ENCODE assay signal across 15 mouse cellular contexts in genomic region chr13:81640881-81641280, GRCm38 (mm10). TPM values are rescaled to one million over a fixed set of nuclear protein-coding genes. Genes with fewer than 3 reads are reported as not detected.
DNase-seq lines count a peak whose midpoint lies in the region; ATAC-seq and TF ChIP-seq lines count a peak whose summit lies in the region.
"Had no signal": no experiment of that assay in that cellular context is flagged by ENCODE, and none has a peak within 500 bp of the region (broad histone marks: within the 10 kb centered on the region; RNA-seq: fewer than 3 reads in every experiment).

No protein-coding gene starts in this region.

- DNase-seq in midbrain, embryonic 10.5 days (ENCODE audit: low spot score): no peak
- no peak for DNase-seq in midbrain, postnatal 0 days (ENCODE audit: low spot score)
- DNase-seq in forebrain, embryonic 11.5 days (ENCODE audit: low spot score): no peak
- DNase-seq in cerebellum, postnatal 10 days: no peak
- DNase-seq in layer of hippocampus, postnatal 10 days (ENCODE audit: low spot score in 2 of 2): no peak
- DNase-seq in testis, postnatal 14 days (ENCODE audit: low spot score): no peak
- DNase-seq: cerebellum, adult 9-10 months; gastrocnemius, postnatal 36 days; heart, postnatal 14 days; kidney, postnatal 25 days; lung, postnatal 36 days had no signal

- peak overlapping the region; percentile 78 for H3K27ac ChIP-seq in midbrain, embryonic 10.5 days (replicated peaks)
- H3K27ac ChIP-seq in midbrain, postnatal 0 days (ENCODE audit: low read depth, low read length): no peak overlapping the region
- H3K27ac ChIP-seq in forebrain, embryonic 11.5 days (ENCODE audit: low read depth, low read length): peak overlapping the region; percentile 66
- H3K27ac ChIP-seq in midbrain, embryonic 12.5 days (replicated peaks): peak overlapping the region; percentile 75
- H3K27ac ChIP-seq: stomach, postnatal 0 days had no signal

- no peak for ATAC-seq in midbrain, postnatal 0 days (ENCODE audit: low FRiP score)
- peak; percentile 14; the same call in 1 of the 2 replicates for ATAC-seq in forebrain, embryonic 11.5 days (replicated peaks; ENCODE audit: low FRiP score)
- peak; percentile 42 for ATAC-seq in midbrain, embryonic 12.5 days (ENCODE audit: low FRiP score, low read depth)

- H3K4me1 ChIP-seq in midbrain, embryonic 10.5 days: peaks cover 58% of the 10 kb centered on the region
- H3K4me1 ChIP-seq in midbrain, postnatal 0 days (ENCODE audit: insufficient read depth, low read length): no peaks in the 10 kb centered on the region
- H3K4me1 ChIP-seq in forebrain, embryonic 11.5 days (replicated peaks; ENCODE audit: control insufficient read depth, insufficient read depth, low read length): peaks cover 8% of the 10 kb centered on the region
- H3K4me1 ChIP-seq in midbrain, embryonic 12.5 days: peaks cover 18% of the 10 kb centered on the region

- no peaks in the 10 kb centered on the region for H3K9me3 ChIP-seq in midbrain, embryonic 10.5 days (replicated peaks)
- H3K9me3 ChIP-seq in midbrain, postnatal 0 days (ENCODE audit: low read length): no peaks in the 10 kb centered on the region
- no peaks in the 10 kb centered on the region for H3K9me3 ChIP-seq in forebrain, embryonic 11.5 days (ENCODE audit: control insufficient read depth, low read length)
- H3K9me3 ChIP-seq in midbrain, embryonic 12.5 days: no peaks in the 10 kb centered on the region
- H3K9me3 ChIP-seq: G1E; limb, embryonic 12.5 days had no signal

- H3K9ac ChIP-seq in midbrain, postnatal 0 days (replicated peaks; ENCODE audit: low read length, poor library complexity, severe bottlenecking): no peak overlapping the region
- H3K9ac ChIP-seq in forebrain, embryonic 11.5 days (ENCODE audit: low read length): no peak overlapping the region
- no peak overlapping the region for H3K9ac ChIP-seq in midbrain, embryonic 12.5 days (replicated peaks)
- H3K9ac ChIP-seq: limb, embryonic 12.5 days had no signal

- H3K4me2 ChIP-seq in midbrain, postnatal 0 days (ENCODE audit: low read depth, low read length, poor library complexity, severe bottlenecking): no peak overlapping the region
- H3K4me2 ChIP-seq in forebrain, embryonic 11.5 days (ENCODE audit: low read depth, low read length, severe bottlenecking): no peak overlapping the region
- no peak overlapping the region for H3K4me2 ChIP-seq in midbrain, embryonic 12.5 days (replicated peaks)

- H3K27me3 ChIP-seq in midbrain, embryonic 10.5 days (ENCODE audit: low read depth, poor library complexity, severe bottlenecking): no peaks in the 10 kb centered on the region
- H3K27me3 ChIP-seq in midbrain, postnatal 0 days (ENCODE audit: insufficient read depth, low read length): no peaks in the 10 kb centered on the region
- H3K27me3 ChIP-seq in forebrain, embryonic 11.5 days (ENCODE audit: control insufficient read depth, insufficient read depth, low read length): no peaks in the 10 kb centered on the region
- peaks cover 4% of the 10 kb centered on the region; the same call in 1 of the 2 replicates for H3K27me3 ChIP-seq in midbrain, embryonic 12.5 days
- H3K27me3 ChIP-seq: limb, embryonic 12.5 days had no signal

- WGBS in midbrain, embryonic 10.5 days: 54% methylated on average over 6 of the region's 6 CpGs
- WGBS in midbrain, postnatal 0 days: 36% methylated on average over 6 of the region's 6 CpGs
- 58% methylated on average over 6 of the region's 6 CpGs for WGBS in forebrain, embryonic 11.5 days
- WGBS in midbrain, embryonic 12.5 days: 45% methylated on average over 6 of the region's 6 CpGs

- no peak overlapping the region for H3K4me3 ChIP-seq in midbrain, embryonic 10.5 days
- no peak overlapping the region for H3K4me3 ChIP-seq in midbrain, postnatal 0 days (ENCODE audit: low read depth, low read length)
- no peak overlapping the region for H3K4me3 ChIP-seq in forebrain, embryonic 11.5 days (ENCODE audit: low read depth, low read length)
- H3K4me3 ChIP-seq in midbrain, embryonic 12.5 days: no peak overlapping the region
- H3K4me3 ChIP-seq: limb, embryonic 12.5 days had no signal

- no peak for TF ChIP-seq CTCF in midbrain, postnatal 0 days (IDR thresholded peaks at IDR 0.05)

- H3K36me3 ChIP-seq in midbrain, embryonic 10.5 days: no peaks in the 10 kb centered on the region
- no peaks in the 10 kb centered on the region for H3K36me3 ChIP-seq in midbrain, postnatal 0 days (ENCODE audit: insufficient read depth, low read length)
- no peaks in the 10 kb centered on the region for H3K36me3 ChIP-seq in forebrain, embryonic 11.5 days (ENCODE audit: control insufficient read depth, insufficient read depth, low read length)
- no peaks in the 10 kb centered on the region for H3K36me3 ChIP-seq in midbrain, embryonic 12.5 days
- H3K36me3 ChIP-seq: G1E; limb, embryonic 12.5 days had no signal

RNA-seq across cellular contexts. Expression of gene Adgrv1, which starts 7.9 kb away (rescaled TPM):
- polyA plus RNA-seq in midbrain, embryonic 10.5 days (2016; fragmentation: Nextera tagmentation; extraction: Ambion mirVana): 47.3 and 51.2 TPM in 2 replicates
- 6.8 and 13.2 TPM in 2 replicates for total RNA-seq in midbrain, postnatal 0 days (2014; rRNA removed)
- polyA plus RNA-seq in midbrain, postnatal 0 days (2015; fragmentation: Nextera tagmentation; extraction: Ambion mirVana): 2.7 and 3.9 TPM in 2 replicates
- polyA plus RNA-seq in forebrain, embryonic 11.5 days (2014; fragmentation: Nextera tagmentation; extraction: Ambion mirVana): 36.9 and 41.9 TPM in 2 replicates
- polyA plus RNA-seq in midbrain, embryonic 12.5 days (2016; fragmentation: Nextera tagmentation; extraction: Ambion mirVana): 38.5 and 50.2 TPM in 2 replicates
- total RNA-seq in layer of hippocampus, postnatal 10 days (2021): 1 to 10 TPM; 5.9 to 6.0 TPM
- total RNA-seq: gastrocnemius, postnatal 36 days had no signal
- polyA plus RNA-seq: G1E had no signal

RNA-seq across cellular contexts. Expression of gene Lysmd3, which starts 16.6 kb away (rescaled TPM):
- 26.4 and 26.8 TPM in 2 replicates for polyA plus RNA-seq in midbrain, embryonic 10.5 days (2016; fragmentation: Nextera tagmentation; extraction: Ambion mirVana)
- 15.6 and 27.1 TPM in 2 replicates for total RNA-seq in midbrain, postnatal 0 days (2014; rRNA removed)
- 11.2 and 13.7 TPM in 2 replicates for polyA plus RNA-seq in midbrain, postnatal 0 days (2015; fragmentation: Nextera tagmentation; extraction: Ambion mirVana)
- 24.8 and 25.9 TPM in 2 replicates for polyA plus RNA-seq in forebrain, embryonic 11.5 days (2014; fragmentation: Nextera tagmentation; extraction: Ambion mirVana)
- polyA plus RNA-seq in midbrain, embryonic 12.5 days (2016; fragmentation: Nextera tagmentation; extraction: Ambion mirVana): 25.9 and 27.6 TPM in 2 replicates
- total RNA-seq in layer of hippocampus, postnatal 10 days (2021): 10 to 100 TPM in 1 of 2 experiments, 1 to 10 TPM in 1; 8.7 to 13.1 TPM
